In the genomic region with DNA sequence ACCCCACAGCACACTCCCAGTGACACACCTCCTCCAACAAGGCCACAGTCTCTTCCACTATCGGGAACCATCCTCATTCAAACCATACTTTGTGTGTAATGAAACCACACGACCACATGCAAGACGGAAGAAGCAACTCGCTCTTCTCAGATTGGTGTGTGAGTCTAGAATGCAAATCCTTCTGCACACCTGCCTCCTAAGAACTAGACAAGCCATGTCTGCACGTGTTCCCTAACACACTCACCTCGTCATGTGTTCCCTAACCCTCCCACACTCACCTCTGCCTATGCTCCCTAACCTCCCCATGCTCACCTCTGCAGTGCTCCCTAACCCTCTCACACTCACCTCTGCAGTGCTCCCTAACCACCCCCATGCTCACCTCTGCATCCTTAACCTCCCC, we compare ENCODE assay signal across 26 mouse cellular contexts. TPM values are rescaled to one million over a fixed set of nuclear protein-coding genes. Genes with fewer than 3 reads are reported as not detected.
A peak's percentile ranks its signal among the peaks of the same experiment; 100 is the strongest.
DNase-seq lines count a peak whose midpoint lies in the region; ATAC-seq and TF ChIP-seq lines count a peak whose summit lies in the region.
"Had no signal": no experiment of that assay in that cellular context is flagged by ENCODE, and none has a peak within 500 bp of the region (broad histone marks: within the 10 kb centered on the region; RNA-seq: fewer than 3 reads in every experiment).

No protein-coding gene starts in this region.

- H3K9ac ChIP-seq in midbrain, embryonic 11.5 days (ENCODE audit: low read length) = no peak overlapping the region
- H3K9ac ChIP-seq in midbrain, embryonic 13.5 days (replicated peaks) = no peak overlapping the region
- H3K9ac ChIP-seq: embryonic facial prominence, embryonic 13.5 days; embryonic facial prominence, embryonic 15.5 days; forebrain, embryonic 12.5 days had no signal

- no peak overlapping the region for H3K4me2 ChIP-seq in midbrain, embryonic 11.5 days
- no peak overlapping the region for H3K4me2 ChIP-seq in midbrain, embryonic 13.5 days (replicated peaks)
- H3K4me2 ChIP-seq: embryonic facial prominence, embryonic 13.5 days; embryonic facial prominence, embryonic 15.5 days; forebrain, embryonic 12.5 days had no signal

- ATAC-seq in midbrain, embryonic 11.5 days (ENCODE audit: low FRiP score) = no peak
- ATAC-seq in midbrain, embryonic 13.5 days = no peak
- ATAC-seq in G1E (ENCODE audit: extremely low read depth, insufficient number of reproducible peaks, low FRiP score, poor library complexity, severe bottlenecking) = no peak
- ATAC-seq in granulocyte monocyte progenitor cell, adult 5-6 weeks (replicated peaks; ENCODE audit: poor library complexity, severe bottlenecking) = peak; percentile 13
- no peak for ATAC-seq in erythroblast, adult 5-6 weeks (replicated peaks; ENCODE audit: low FRiP score, poor library complexity, severe bottlenecking)
- ATAC-seq in erythroid progenitor cell, adult 5-6 weeks (replicated peaks; ENCODE audit: low FRiP score, poor library complexity, severe bottlenecking) = no peak
- no peak for ATAC-seq in cerebellum, adult (ENCODE audit: insufficient number of reproducible peaks, low FRiP score, low TSS enrichment)
- ATAC-seq: activated CD4-positive, CD25-positive, alpha-beta regulatory T cell, adult 4 months; forebrain, embryonic 14.5 days; forebrain, embryonic 16.5 days had no signal

- DNase-seq in midbrain, embryonic 11.5 days (ENCODE audit: low spot score, missing footprints) = peak; percentile 35
- DNase-seq in A20 (ENCODE audit: low read depth, low spot score) (peak; percentile 23), G1E (ENCODE audit: low spot score) (no peak)
- DNase-seq: adrenal gland, adult 8-10 months; adrenal gland, postnatal 14 days; adrenal gland, postnatal 36 days; cerebellum, adult 11 months; cerebellum, adult 18-20 months; cerebellum, adult 8-10 months; cerebellum, adult 9-11 months; cerebellum, postnatal 14 days; cerebellum, postnatal 36 days; embryo, embryonic 11 days had no signal

- H3K4me3 ChIP-seq in midbrain, embryonic 11.5 days (ENCODE audit: low read depth, low read length) = no peak overlapping the region
- no peak overlapping the region for H3K4me3 ChIP-seq in midbrain, embryonic 13.5 days (replicated peaks)
- peak overlapping the region; percentile 20; the same call in 1 of the 2 replicates for H3K4me3 ChIP-seq in G1E (ENCODE audit: low read depth, low read length)
- H3K4me3 ChIP-seq: embryonic facial prominence, embryonic 13.5 days; embryonic facial prominence, embryonic 15.5 days; forebrain, embryonic 10.5 days; forebrain, embryonic 12.5 days had no signal

- H3K9me3 ChIP-seq in midbrain, embryonic 11.5 days (ENCODE audit: control insufficient read depth, low read length) = no peaks in the 10 kb centered on the region
- H3K9me3 ChIP-seq in midbrain, embryonic 13.5 days = no peaks in the 10 kb centered on the region
- H3K9me3 ChIP-seq in G1E (replicated peaks) = no peaks in the 10 kb centered on the region
- H3K9me3 ChIP-seq: embryonic facial prominence, embryonic 15.5 days; forebrain, embryonic 12.5 days had no signal

- no peaks in the 10 kb centered on the region for H3K36me3 ChIP-seq in midbrain, embryonic 11.5 days (ENCODE audit: control insufficient read depth, insufficient read depth, low read length)
- H3K36me3 ChIP-seq in midbrain, embryonic 13.5 days = no peaks in the 10 kb centered on the region
- H3K36me3 ChIP-seq in G1E (replicated peaks) = no peaks in the 10 kb centered on the region
- H3K36me3 ChIP-seq: embryonic facial prominence, embryonic 13.5 days; embryonic facial prominence, embryonic 15.5 days; forebrain, embryonic 10.5 days; forebrain, embryonic 12.5 days had no signal

- TF ChIP-seq CTCF in G1E (IDR thresholded peaks at IDR 0.05; ENCODE audit: low read depth, low read length) = 0 out of 2 replicates have a peak, but pooled peaks have one; percentile 2

- WGBS in midbrain, embryonic 11.5 days = 82% methylated on average over 6 of the region's 6 CpGs
- WGBS in midbrain, embryonic 13.5 days = 89% methylated on average over 6 of the region's 6 CpGs

- no peaks in the 10 kb centered on the region for H3K27me3 ChIP-seq in midbrain, embryonic 11.5 days (ENCODE audit: control insufficient read depth, insufficient read depth, low read length)
- H3K27me3 ChIP-seq in midbrain, embryonic 13.5 days = no peaks in the 10 kb centered on the region
- H3K27me3 ChIP-seq in G1E (ENCODE audit: insufficient read depth, low read length) = peaks cover 6% of the 10 kb centered on the region
- H3K27me3 ChIP-seq: embryonic facial prominence, embryonic 13.5 days; embryonic facial prominence, embryonic 15.5 days; forebrain, embryonic 12.5 days had no signal

- no peak overlapping the region for H3K27ac ChIP-seq in midbrain, embryonic 11.5 days (ENCODE audit: low read depth, low read length)
- no peak overlapping the region for H3K27ac ChIP-seq in midbrain, embryonic 13.5 days
- H3K27ac ChIP-seq: embryonic facial prominence, embryonic 13.5 days; embryonic facial prominence, embryonic 15.5 days; forebrain, embryonic 10.5 days; forebrain, embryonic 12.5 days had no signal

- H3K4me1 ChIP-seq in midbrain, embryonic 11.5 days (ENCODE audit: control insufficient read depth, insufficient read depth, low read length) = no peaks in the 10 kb centered on the region
- H3K4me1 ChIP-seq in midbrain, embryonic 13.5 days (replicated peaks) = no peaks in the 10 kb centered on the region
- H3K4me1 ChIP-seq in G1E (ENCODE audit: insufficient read depth, low read depth, low read length) = peaks cover 12% of the 10 kb centered on the region
- H3K4me1 ChIP-seq: forebrain, embryonic 12.5 days had no signal

RNA-seq across cellular contexts. Expression of a gene that starts 1.5 kb away (rescaled TPM):
- 0.23 and 0.28 TPM in 2 replicates for polyA plus RNA-seq in midbrain, embryonic 11.5 days (2014; fragmentation: Nextera tagmentation; extraction: Ambion mirVana)
- 0.10 and 0.15 TPM in 2 replicates for polyA plus RNA-seq in midbrain, embryonic 13.5 days (2015; fragmentation: Nextera tagmentation; extraction: Ambion mirVana)
- total RNA-seq in G1E (2014; fragmentation: Nextera tagmentation) (not detected in 2 replicates), G1E (2017) (0.05 TPM in 1 of 2 replicates, not detected in the other)
- 0.02 and 0.10 TPM in 2 replicates for polyA plus RNA-seq in G1E (2012)
- total RNA-seq in granulocyte monocyte progenitor cell, adult 5-6 weeks (2014; fragmentation: Nextera tagmentation) = 6.8 and 7.0 TPM in 2 replicates
- 5.9 and 8.6 TPM in 2 replicates for total RNA-seq in granulocyte monocyte progenitor cell, adult 5-6 weeks (2017)
- 0.38 and 2.1 TPM in 2 replicates for total RNA-seq in erythroblast, adult 5-6 weeks (2015; ENCODE audit: low replicate concordance)
- 2.7 and 3.6 TPM in 2 replicates for total RNA-seq in erythroblast, adult 5-6 weeks (2017; ENCODE audit: low replicate concordance)
- 1.8 and 4.2 TPM in 2 replicates for total RNA-seq in erythroid progenitor cell, adult 5-6 weeks (2015; ENCODE audit: low replicate concordance)
- total RNA-seq in erythroid progenitor cell, adult 5-6 weeks (2017; ENCODE audit: low replicate concordance) = 0.39 and 0.91 TPM in 2 replicates
- polyA plus RNA-seq: activated CD4-positive, CD25-positive, alpha-beta regulatory T cell, adult 4 months had no signal

RNA-seq across cellular contexts. Expression of a gene that starts 20.8 kb away (rescaled TPM):
- polyA plus RNA-seq in midbrain, embryonic 11.5 days (2014; fragmentation: Nextera tagmentation; extraction: Ambion mirVana) = 0.14 TPM in 1 of 2 replicates, not detected in the other
- polyA plus RNA-seq in midbrain, embryonic 13.5 days (2015; fragmentation: Nextera tagmentation; extraction: Ambion mirVana) = 0.12 TPM in 1 of 2 replicates, not detected in the other
- not detected in 2 replicates for total RNA-seq in G1E (2014; fragmentation: Nextera tagmentation)
- total RNA-seq in G1E (2017) = 0.05 and 0.06 TPM in 2 replicates
- not detected in 2 replicates for polyA plus RNA-seq in G1E (2012)
- 3.5 and 7.7 TPM in 2 replicates for total RNA-seq in granulocyte monocyte progenitor cell, adult 5-6 weeks (2014; fragmentation: Nextera tagmentation)
- total RNA-seq in granulocyte monocyte progenitor cell, adult 5-6 weeks (2017) = 4.9 and 5.5 TPM in 2 replicates
- total RNA-seq in erythroblast, adult 5-6 weeks (2015; ENCODE audit: low replicate concordance) = 0.84 TPM in 1 of 2 replicates, not detected in the other
- total RNA-seq in erythroblast, adult 5-6 weeks (2017; ENCODE audit: low replicate concordance) = 2.5 TPM in 1 of 2 replicates, not detected in the other
- 5.4 TPM in 1 of 2 replicates, not detected in the other for total RNA-seq in erythroid progenitor cell, adult 5-6 weeks (2015; ENCODE audit: low replicate concordance)
- 0.51 and 2.4 TPM in 2 replicates for total RNA-seq in erythroid progenitor cell, adult 5-6 weeks (2017; ENCODE audit: low replicate concordance)

RNA-seq across cellular contexts. Expression of a gene that starts 26.8 kb away (rescaled TPM):
- 10.3 and 10.5 TPM in 2 replicates for polyA plus RNA-seq in midbrain, embryonic 11.5 days (2014; fragmentation: Nextera tagmentation; extraction: Ambion mirVana)
- 68.2 and 72.8 TPM in 2 replicates for polyA plus RNA-seq in midbrain, embryonic 13.5 days (2015; fragmentation: Nextera tagmentation; extraction: Ambion mirVana)
- total RNA-seq in G1E (2014; fragmentation: Nextera tagmentation) = 1.7 and 4.2 TPM in 2 replicates
- 4.6 and 6.2 TPM in 2 replicates for total RNA-seq in G1E (2017)
- 10.9 and 11.5 TPM in 2 replicates for polyA plus RNA-seq in G1E (2012)
- 7.5 and 17.8 TPM in 2 replicates for total RNA-seq in granulocyte monocyte progenitor cell, adult 5-6 weeks (2014; fragmentation: Nextera tagmentation)
- total RNA-seq in granulocyte monocyte progenitor cell, adult 5-6 weeks (2017) = 8.6 and 11.6 TPM in 2 replicates
- 5.0 TPM in 2 replicates for total RNA-seq in erythroblast, adult 5-6 weeks (2015; ENCODE audit: low replicate concordance)
- 2.3 and 4.6 TPM in 2 replicates for total RNA-seq in erythroblast, adult 5-6 weeks (2017; ENCODE audit: low replicate concordance)
- total RNA-seq in erythroid progenitor cell, adult 5-6 weeks (2015; ENCODE audit: low replicate concordance) = 6.1 TPM in 1 of 2 replicates, not detected in the other
- total RNA-seq in erythroid progenitor cell, adult 5-6 weeks (2017; ENCODE audit: low replicate concordance) = 0.68 and 1.0 TPM in 2 replicates
- polyA plus RNA-seq: activated CD4-positive, CD25-positive, alpha-beta regulatory T cell, adult 4 months had no signal

RNA-seq across cellular contexts. Expression of a gene that starts 50.7 kb away (rescaled TPM):
- polyA plus RNA-seq in midbrain, embryonic 11.5 days (2014; fragmentation: Nextera tagmentation; extraction: Ambion mirVana) = 0.25 and 0.44 TPM in 2 replicates
- 0.09 and 0.51 TPM in 2 replicates for polyA plus RNA-seq in midbrain, embryonic 13.5 days (2015; fragmentation: Nextera tagmentation; extraction: Ambion mirVana)
- not detected in 2 replicates for total RNA-seq in G1E (2014; fragmentation: Nextera tagmentation)
- total RNA-seq in G1E (2017) = 0.05 TPM in 1 of 2 replicates, not detected in the other
- polyA plus RNA-seq in G1E (2012) = not detected in 2 replicates
- not detected in 2 replicates for total RNA-seq in granulocyte monocyte progenitor cell, adult 5-6 weeks (2014; fragmentation: Nextera tagmentation)
- total RNA-seq in granulocyte monocyte progenitor cell, adult 5-6 weeks (2017) = 0.13 TPM in 1 of 2 replicates, not detected in the other
- total RNA-seq in erythroblast, adult 5-6 weeks (2015; ENCODE audit: low replicate concordance) = not detected in 2 replicates
- 0.77 TPM in 1 of 2 replicates, not detected in the other for total RNA-seq in erythroblast, adult 5-6 weeks (2017; ENCODE audit: low replicate concordance)
- total RNA-seq in erythroid progenitor cell, adult 5-6 weeks (2015; ENCODE audit: low replicate concordance) = 0.84 TPM in 1 of 2 replicates, not detected in the other
- total RNA-seq in erythroid progenitor cell, adult 5-6 weeks (2017; ENCODE audit: low replicate concordance) = 1.4 TPM in 1 of 2 replicates, not detected in the other
- total RNA-seq: common myeloid progenitor, adult 5-6 weeks had no signal
- polyA plus RNA-seq: activated CD4-positive, CD25-positive, alpha-beta regulatory T cell, adult 4 months had no signal
